Mouse (Mus musculus) MEL (cell line): Measurements from ENCODE around the gene Slc7a8. TPM values are rescaled to one million over a fixed set of nuclear protein-coding genes. Genes with fewer than 3 reads are reported as not detected.

ENCODE experiments used
- DNase-seq: peaks from one replicate; pipeline ENCODE4 v3.0.0; 2011; ENCODE audit warnings: low read depth, low spot score
- H3K27ac ChIP-seq: 2 replicates; pipeline ENCODE4 v1.5.1; 2012; ENCODE audit warnings: low read depth, mild to moderate bottlenecking, control low read depth, low read length, moderate library complexity; ENCODE audit not compliant: control insufficient read depth
- H3K27me3 ChIP-seq, 2 experiments: fragments of 150-350 bp in 1 of 2; sonication (generic) in 1 of 2; 2 replicates each; pipeline ENCODE4 v1.6.1; 2012; ENCODE audit warnings: low read length in 2 of 2, mild to moderate bottlenecking in 2 of 2, improper control_type of control experiment in 1 of 2, moderate library complexity in 1 of 2; ENCODE audit not compliant: insufficient read depth in 2 of 2, control insufficient read depth in 1 of 2
- H3K36me3 ChIP-seq, 2 experiments: 2 replicates each; pipeline ENCODE4 v1.6.1; 2012 to 2014; ENCODE audit warnings: low read length in 2 of 2, improper control_type of control experiment in 1 of 2, inconsistent platforms in 1 of 2, mild to moderate bottlenecking in 1 of 2; ENCODE audit not compliant: insufficient read depth in 2 of 2, control insufficient read depth in 1 of 2
- H3K4me1 ChIP-seq, 2 experiments: fragments of 150-350 bp in 1 of 2; sonication (generic) in 1 of 2; 2 replicates each; pipeline ENCODE4 v1.6.1; 2012; ENCODE audit warnings: low read length in 2 of 2, improper control_type of control experiment in 1 of 2, mild to moderate bottlenecking in 1 of 2; ENCODE audit not compliant: insufficient read depth in 2 of 2, control insufficient read depth in 1 of 2
- H3K4me3 ChIP-seq, 2 experiments: fragments of 150-350 bp in 1 of 2; sonication (generic) in 1 of 2; 2 replicates each; pipeline ENCODE4 v1.5.1; 2012; ENCODE audit warnings: low read depth in 2 of 2, low read length in 2 of 2, mild to moderate bottlenecking in 2 of 2, moderate library complexity in 2 of 2, control low read depth in 1 of 2, improper control_type of control experiment in 1 of 2; ENCODE audit not compliant: control insufficient read depth in 1 of 2, insufficient read depth in 1 of 2
- H3K79me2 ChIP-seq: 2 replicates; pipeline ENCODE4 v1.6.1; 2012; ENCODE audit warnings: mild to moderate bottlenecking, low read length, moderate library complexity; ENCODE audit not compliant: control insufficient read depth, poor library complexity, insufficient read depth
- H3K9ac ChIP-seq: 2 replicates; pipeline ENCODE4 v1.6.1; 2012; ENCODE audit warnings: low read depth, mild to moderate bottlenecking, control low read depth, low read length, moderate library complexity; ENCODE audit not compliant: control insufficient read depth, poor library complexity, severe bottlenecking
- H3K9me3 ChIP-seq: fragments of 150-350 bp; sonication (generic); replicated peaks from 2 replicates; pipeline ENCODE4 v1.6.1; 2012; ENCODE audit warnings: mild to moderate bottlenecking, low read length, improper control_type of control experiment, moderate library complexity; ENCODE audit not compliant: insufficient read depth
- BHLHE40 ChIP-seq: IDR thresholded peaks from 2 replicates; pipeline ENCODE4 v1.6.1; 2012; ENCODE audit warnings: low read depth, mild to moderate bottlenecking, inconsistent platforms, low read length, improper control_type of control experiment, borderline replicate concordance
- CHD1 ChIP-seq: IDR thresholded peaks from 2 replicates; pipeline ENCODE4 v1.6.1; 2012; ENCODE audit warnings: low read depth, mild to moderate bottlenecking, inconsistent platforms, low read length, improper control_type of control experiment
- ELF1 ChIP-seq: IDR thresholded peaks from 2 replicates; pipeline ENCODE4 v1.6.1; 2014; ENCODE audit warnings: low read depth, mild to moderate bottlenecking, inconsistent platforms, low read length, improper control_type of control experiment, moderate library complexity
- EP300 ChIP-seq, 2 experiments: IDR thresholded peaks; 2 replicates each; pipeline ENCODE4 v1.6.1; 2011; ENCODE audit warnings: improper control_type of control experiment in 2 of 2, low read length in 2 of 2, low read depth in 1 of 2, mild to moderate bottlenecking in 1 of 2
- ETS1 ChIP-seq: IDR thresholded peaks from 2 replicates; pipeline ENCODE4 v1.6.1; 2012; ENCODE audit warnings: low read depth, mild to moderate bottlenecking, inconsistent platforms, low read length, improper control_type of control experiment, moderate library complexity
- GATA1 ChIP-seq: IDR thresholded peaks from 2 replicates; pipeline ENCODE4 v1.6.1; 2011; ENCODE audit warnings: low read depth, low read length, improper control_type of control experiment
- HCFC1 ChIP-seq: IDR thresholded peaks from 2 replicates; pipeline ENCODE4 v1.6.1; 2012; ENCODE audit warnings: low read depth, mild to moderate bottlenecking, inconsistent platforms, low read length, improper control_type of control experiment, moderate library complexity
- KAT2A ChIP-seq: conservative IDR thresholded peaks from 2 replicates; pipeline ENCODE4 v1.6.1; 2012; ENCODE audit warnings: low read depth, low read length, improper control_type of control experiment, inconsistent platforms
- MAFK ChIP-seq: IDR thresholded peaks from 2 replicates; pipeline ENCODE4 v1.6.1; 2011; ENCODE audit warnings: low read depth, mild to moderate bottlenecking, low read length, improper control_type of control experiment, borderline replicate concordance
- MAX ChIP-seq: IDR thresholded peaks from 2 replicates; pipeline ENCODE4 v1.6.1; 2011; ENCODE audit warnings: low read length, improper control_type of control experiment
- MXI1 ChIP-seq: IDR thresholded peaks from 2 replicates; pipeline ENCODE4 v1.6.1; 2011; ENCODE audit warnings: mild to moderate bottlenecking, low read depth, low read length, improper control_type of control experiment
- POLR2AphosphoS2 ChIP-seq: IDR thresholded peaks from 2 replicates; pipeline ENCODE4 v1.6.1; 2011; ENCODE audit warnings: low read length, improper control_type of control experiment
- RCOR1 ChIP-seq: IDR thresholded peaks from 2 replicates; pipeline ENCODE4 v1.6.1; 2012; ENCODE audit warnings: low read depth, mild to moderate bottlenecking, inconsistent platforms, low read length, improper control_type of control experiment
- SIN3A ChIP-seq: IDR thresholded peaks from 2 replicates; pipeline ENCODE4 v1.6.1; 2012; ENCODE audit warnings: low read length, improper control_type of control experiment, inconsistent platforms
- TBP ChIP-seq: IDR thresholded peaks from 2 replicates; pipeline ENCODE4 v1.8.0; 2011; ENCODE audit warnings: low read depth, low read length, improper control_type of control experiment
- TCF12 ChIP-seq: IDR thresholded peaks from 2 replicates; pipeline ENCODE4 v1.6.1; 2014; ENCODE audit warnings: low read depth, mild to moderate bottlenecking, inconsistent platforms, low read length, improper control_type of control experiment, moderate library complexity
- UBTF ChIP-seq: IDR thresholded peaks from 2 replicates; pipeline ENCODE4 v1.6.1; 2012; ENCODE audit warnings: low read depth, mild to moderate bottlenecking, inconsistent platforms, low read length, improper control_type of control experiment, moderate library complexity, borderline replicate concordance; ENCODE audit not compliant: insufficient read depth
- USF1 ChIP-seq: IDR thresholded peaks from 2 replicates; pipeline ENCODE4 v1.6.1; 2014; ENCODE audit warnings: low read depth, mild to moderate bottlenecking, inconsistent platforms, low read length, improper control_type of control experiment, moderate library complexity
- ZC3H11A ChIP-seq: IDR thresholded peaks from 2 replicates; pipeline ENCODE4 v1.6.1; 2012; ENCODE audit warnings: low read depth, mild to moderate bottlenecking, inconsistent platforms, low read length, improper control_type of control experiment
- ZKSCAN1 ChIP-seq: IDR thresholded peaks from 2 replicates; pipeline ENCODE4 v1.6.1; 2012; ENCODE audit warnings: low read depth, mild to moderate bottlenecking, inconsistent platforms, low read length, improper control_type of control experiment, moderate library complexity
- ZMIZ1 ChIP-seq: IDR thresholded peaks from 2 replicates; pipeline ENCODE4 v1.6.1; 2012; ENCODE audit warnings: low read depth, mild to moderate bottlenecking, inconsistent platforms, low read length, improper control_type of control experiment, moderate library complexity
- polyA plus RNA-seq, 2 experiments: library from polyadenylated mRNA; stranded (reverse) in 1 of 2; unstranded in 1 of 2; fragments of >175 nt in 1 of 2; fragments of >200 nt in 1 of 2; gene quantifications; 2 replicates each; pipeline versions ENCODE4 v1.2.1 to v1.2.4; 2012; ENCODE audit warnings: low replicate concordance in 2 of 2, low read depth in 1 of 2; ENCODE audit not compliant: insufficient read length in 2 of 2, insufficient read depth in 1 of 2, missing spikeins in 1 of 2
- total RNA-seq: library from RNA; depleted of rRNA; stranded (reverse); fragments of 300-350 nt; gene quantifications from 2 replicates; pipeline ENCODE4 v1.2.3, GENCODE M21; 2012

Gene Slc7a8
- total and polyA plus RNA-seq, 3 experiments, result 0.08 to 0.29 TPM; not detected in 1

- peak; percentile 81 for DNase-seq
- H3K36me3 ChIP-seq, result peaks cover 0 to 21% of the 10 kb centered on the region in 2 experiments; a peak in 2 of 4 replicates
- H3K4me1 ChIP-seq, result peaks cover 9 to 37% of the 10 kb centered on the region in 2 experiments
- H3K27me3 ChIP-seq, result no peaks in the 10 kb centered on the region
- H3K79me2 ChIP-seq, result no peaks in the 10 kb centered on the region
- TF ChIP-seq TBP, result no peak
- 0 out of 2 replicates have a peak, but pooled peaks have one; percentile 38 for TF ChIP-seq ETS1
- peak; percentile 23 to 58; a peak in 2 of 4 replicates for TF ChIP-seq EP300 (IDR thresholded peaks at IDR 0.05; ENCODE audit: low read depth in 1 of 2, low read length in 2 of 2)
- peak; percentile 84; the same call in 1 of the 2 replicates for TF ChIP-seq BHLHE40
- TF ChIP-seq SIN3A, result peak; percentile 30; the same call in 1 of the 2 replicates
- TF ChIP-seq MAX, result no peak; the same call in 1 of the 2 replicates
- 0 out of 2 replicates have a peak, but pooled peaks have one; percentile 20 for TF ChIP-seq TCF12
- no peak for TF ChIP-seq MAFK
- TF ChIP-seq RCOR1, result no peak
- no peak for TF ChIP-seq ZKSCAN1
- peak; percentile 75 for TF ChIP-seq GATA1
- no peak for TF ChIP-seq HCFC1
- no peak for TF ChIP-seq ZC3H11A
- no peak for TF ChIP-seq UBTF
- no peak for TF ChIP-seq POLR2AphosphoS2
- no peak for TF ChIP-seq ZMIZ1
- no peak for TF ChIP-seq KAT2A
- TF ChIP-seq ELF1, result no peak
- no peak for TF ChIP-seq CHD1
- TF ChIP-seq, all 39 proteins: peak for 6
- Histone ChIP-seq H3K9ac (no peak overlapping the region), H3K9me3 (no peaks in the 10 kb centered on the region), H3K27ac (no peak overlapping the region), H3K4me3 (no peak overlapping the region)
Observed at GRCm38 (mm10) chr14:54746038-54746437, 35.7 kb downstream of the Slc7a8 start.

DNA sequence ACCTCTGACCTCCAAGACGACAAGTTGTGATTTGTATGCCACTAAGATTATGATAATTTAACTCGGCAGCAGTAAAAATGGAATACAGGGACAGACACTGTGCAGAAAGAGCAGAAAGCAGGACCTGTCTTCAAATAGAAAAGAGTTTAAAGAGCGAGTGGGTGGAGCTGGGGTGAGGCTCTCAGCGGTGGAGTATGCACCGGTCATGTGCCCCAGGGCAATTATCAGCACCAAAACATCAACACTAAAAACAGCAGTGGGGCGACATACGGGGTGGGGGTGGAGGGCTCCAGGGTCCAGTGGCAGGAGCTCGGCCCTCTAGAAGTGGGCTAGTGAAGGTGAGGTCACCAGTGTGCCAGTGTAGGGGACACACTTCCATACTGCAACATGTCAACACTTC, 37.3 kb downstream of the Slc7a8 start:
- Histone ChIP-seq H3K36me3 (peaks cover 0 to 17% of the 10 kb centered on the region in 2 experiments; a peak in 2 of 4 replicates), H3K9me3 (no peaks in the 10 kb centered on the region), H3K79me2 (no peaks in the 10 kb centered on the region), H3K27me3 (no peaks in the 10 kb centered on the region), H3K4me3 (no peak overlapping the region), H3K9ac (no peak overlapping the region), H3K27ac (no peak overlapping the region), H3K4me1 (peaks cover 9 to 29% of the 10 kb centered on the region in 2 experiments)
- no peak for TF ChIP-seq MXI1
- TF ChIP-seq USF1, result peak; percentile 72
- no peak for TF ChIP-seq TBP
- peak; percentile 21; the same call in 1 of the 2 replicates for TF ChIP-seq BHLHE40
- DNase-seq, result no peak
